Mouse (Mus musculus): ENCODE results near the gene Tubd1. TPM values are rescaled to one million over a fixed set of nuclear protein-coding genes. Genes with fewer than 3 reads are reported as not detected.
A peak's percentile ranks its signal among the peaks of the same experiment; 100 is the strongest.

The Tubd1 gene
- total RNA-seq, 2 experiments from 2014 or later: 9.4 to 15.0 TPM

GRCm38 (mm10) chr11:86596976-86597375, 52.2 kb downstream of the Tubd1 start:
- no peak for ATAC-seq (replicated peaks; ENCODE audit: poor library complexity)

- no peak for ATAC-seq (replicated peaks; ENCODE audit: poor library complexity)
Measured at GRCm38 (mm10) chr11:86598154-86598553, 53.4 kb downstream of the Tubd1 start.

DNA sequence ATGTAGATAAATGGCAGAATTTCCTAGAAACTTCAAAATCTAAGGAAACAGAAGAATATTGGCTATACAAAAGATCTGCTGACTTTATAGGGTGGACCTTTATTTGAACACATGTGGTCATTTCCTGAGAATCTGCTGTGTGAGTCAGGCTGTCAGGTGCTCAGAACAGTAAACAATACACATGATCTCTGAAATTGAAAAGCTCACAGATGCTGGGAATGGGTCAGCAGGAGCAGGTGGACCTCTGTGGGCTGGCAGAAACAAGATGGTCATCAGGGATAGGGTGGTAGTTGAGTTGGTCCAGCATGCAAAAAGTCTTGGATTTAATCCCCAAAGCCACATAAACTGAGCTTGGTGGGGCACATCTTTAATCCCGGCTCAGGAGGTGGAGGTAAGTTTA, 53.8 kb downstream of the Tubd1 start:
- ATAC-seq (replicated peaks; ENCODE audit: poor library complexity): no peak

- no peak for ATAC-seq (replicated peaks; ENCODE audit: poor library complexity)
Measured at GRCm38 (mm10) chr11:86599378-86600208, 54.8 kb downstream of the Tubd1 start.

DNA sequence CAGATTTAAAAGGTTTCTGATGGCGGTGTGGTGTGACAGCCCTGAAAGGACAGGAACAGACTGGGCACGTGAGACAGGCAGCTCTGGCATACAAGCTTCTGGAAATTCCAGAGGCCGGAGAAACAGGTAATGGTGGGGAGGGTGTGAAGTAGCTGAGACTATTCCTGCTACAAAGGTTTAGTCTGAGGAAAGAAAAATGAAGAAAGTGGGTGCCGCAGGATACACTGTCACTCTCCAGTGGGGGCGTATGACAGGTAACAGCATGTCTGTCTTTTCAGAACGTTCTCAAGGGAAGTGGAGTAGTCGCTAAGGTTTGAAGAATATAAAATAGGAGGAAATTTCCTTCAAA, 55.4 kb downstream of the Tubd1 start:
- ATAC-seq (replicated peaks; ENCODE audit: poor library complexity): no peak

- ATAC-seq (replicated peaks; ENCODE audit: poor library complexity): no peak
Measured at GRCm38 (mm10) chr11:86602116-86602515, 57.3 kb downstream of the Tubd1 start.

- peak; percentile 80 for ATAC-seq (replicated peaks; ENCODE audit: poor library complexity)
Measured at GRCm38 (mm10) chr11:86603719-86604118, 58.9 kb downstream of the Tubd1 start.

GRCm38 (mm10) chr11:86604289-86604688, 59.5 kb downstream of the Tubd1 start:
- ATAC-seq (replicated peaks; ENCODE audit: poor library complexity): no peak

DNA sequence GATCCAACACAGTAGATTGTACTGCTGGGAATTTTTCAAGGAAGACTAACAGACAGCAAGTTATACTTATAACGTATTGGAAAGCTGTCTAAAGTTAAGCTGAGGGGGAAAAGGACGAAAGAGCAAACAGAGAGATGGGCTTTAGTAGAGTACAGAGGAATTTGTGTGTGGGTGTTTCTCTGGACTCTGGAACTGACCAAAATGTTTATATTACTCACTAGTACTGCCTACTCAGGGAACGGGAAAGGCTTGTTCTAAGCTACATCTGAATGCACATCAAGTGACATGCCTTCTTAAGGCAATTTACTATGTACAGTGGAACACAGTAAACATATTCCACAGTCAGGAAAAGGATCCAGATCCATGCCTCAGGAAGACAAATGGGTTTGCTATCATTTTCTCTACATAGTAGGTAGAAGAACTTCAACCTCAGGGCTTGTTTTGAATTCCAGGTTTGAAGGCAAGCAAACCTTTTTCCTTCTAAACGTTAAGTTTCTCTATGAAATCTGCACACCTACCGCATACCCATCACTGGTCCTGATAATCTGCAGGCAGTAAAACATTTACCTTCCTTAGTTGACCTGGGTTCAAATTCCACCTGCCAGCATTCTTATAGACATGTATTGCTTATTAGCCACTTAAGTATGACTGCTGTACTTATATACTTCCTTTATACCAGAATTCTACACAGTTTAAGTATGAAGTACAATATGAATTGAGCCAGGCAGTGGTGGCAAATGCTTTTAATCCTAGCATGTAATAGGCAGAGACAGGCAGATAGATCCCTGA, 60.1 kb downstream of the Tubd1 start:
- no peak for ATAC-seq (replicated peaks; ENCODE audit: poor library complexity)

DNA sequence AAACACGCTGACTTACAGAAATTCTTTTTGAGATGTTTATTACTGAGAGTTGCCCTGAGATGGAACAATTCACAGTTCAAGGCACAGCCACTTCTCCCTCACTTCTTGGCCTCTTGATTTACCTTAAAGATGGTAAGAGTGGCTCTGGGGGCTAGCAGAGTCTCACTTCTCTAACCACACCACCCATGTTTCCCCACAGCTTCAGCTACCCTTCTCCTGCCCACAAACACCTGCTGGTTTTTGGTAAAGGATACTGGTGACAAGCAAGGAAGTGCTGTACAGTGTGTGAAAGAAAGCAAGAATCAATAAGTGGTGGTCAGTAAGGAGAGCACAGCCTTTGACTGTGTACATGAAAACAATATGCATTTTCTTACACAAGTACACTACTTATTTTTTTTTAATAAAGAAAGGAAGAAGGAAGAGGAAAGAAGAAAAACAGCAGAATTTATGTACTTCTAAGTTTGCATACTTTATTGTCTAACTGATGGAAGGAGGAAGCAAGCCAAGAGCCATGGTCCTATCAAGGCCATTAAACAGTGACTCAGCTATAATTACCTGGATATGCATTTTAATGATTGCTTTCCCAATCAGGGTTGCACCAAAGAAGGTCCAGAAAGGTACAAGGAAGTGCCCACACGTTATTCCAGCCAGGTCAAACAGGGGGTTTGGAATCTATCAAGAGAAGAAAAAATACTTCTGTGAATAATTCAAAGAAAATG, 62.0 kb downstream of the Tubd1 start:
- peak; percentile 36; the same call in 1 of the 2 replicates for ATAC-seq (replicated peaks; ENCODE audit: poor library complexity)

- no peak for ATAC-seq (replicated peaks; ENCODE audit: poor library complexity)
Measured at GRCm38 (mm10) chr11:86607808-86608350, 63.1 kb downstream of the Tubd1 start.

DNA sequence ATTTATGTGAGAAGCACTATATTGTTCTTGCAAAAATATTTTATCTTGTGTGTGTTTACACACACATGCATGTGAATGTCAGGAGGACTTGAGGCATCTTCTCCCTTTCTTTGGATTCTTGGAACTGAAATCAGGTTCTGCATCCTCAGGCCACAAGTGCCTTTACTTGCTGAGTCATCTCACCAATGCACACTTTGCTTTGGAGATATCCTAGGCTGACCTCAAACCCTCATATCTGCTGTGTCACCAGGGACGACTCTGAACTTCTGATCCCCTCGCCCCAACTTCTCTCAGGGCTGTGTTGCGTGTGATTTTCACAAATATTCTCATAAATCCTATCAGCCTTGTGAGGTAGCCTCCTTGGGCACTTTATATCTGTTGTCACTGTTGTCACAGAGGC, 65.4 kb downstream of the Tubd1 start:
- ATAC-seq (replicated peaks; ENCODE audit: poor library complexity): peak; percentile 73

GRCm38 (mm10) chr11:86611991-86612390, 67.2 kb downstream of the Tubd1 start:
- ATAC-seq (replicated peaks; ENCODE audit: poor library complexity): no peak

DNA sequence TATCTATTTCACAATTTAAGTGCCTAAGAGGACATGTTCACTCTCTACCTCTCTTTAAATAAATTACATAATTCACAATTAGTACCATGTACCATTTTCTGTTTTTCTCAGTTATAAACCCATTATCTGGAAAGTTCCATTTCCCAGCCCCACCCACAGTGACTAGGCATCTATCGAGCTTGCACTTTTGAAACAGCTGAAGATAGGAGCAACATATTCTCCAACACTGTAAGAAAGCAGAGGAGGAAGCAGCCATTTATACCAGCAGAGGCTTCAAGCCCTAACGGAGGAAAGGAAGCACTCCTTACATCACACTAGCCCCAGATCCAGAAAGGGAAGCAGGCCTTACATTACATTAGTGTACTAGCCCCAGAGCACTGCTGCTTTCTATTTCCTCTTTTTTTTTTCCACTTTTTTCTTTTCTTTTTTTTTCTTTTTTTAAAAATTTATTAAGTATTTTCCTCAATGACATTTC, 69.3 kb downstream of the Tubd1 start:
- ATAC-seq (replicated peaks; ENCODE audit: poor library complexity): peak; percentile 95

GRCm38 (mm10) chr11:86614607-86615006, 69.8 kb downstream of the Tubd1 start:
- no peak for ATAC-seq (replicated peaks; ENCODE audit: poor library complexity)

Other genes with a start within 250 kb of the Tubd1 start
- 52.0 and 54.5 TPM in 2 replicates for gene Med13, start 187.4 kb upstream of the Tubd1 start, total RNA-seq (2015)
- gene Med13, start 187.4 kb upstream of the Tubd1 start, total RNA-seq (2017): 46.1 and 47.8 TPM in 2 replicates
- gene Rnft1, start 60.3 kb upstream of the Tubd1 start, total RNA-seq (2015): 13.6 and 16.9 TPM in 2 replicates
- gene Rnft1, start 60.3 kb upstream of the Tubd1 start, total RNA-seq (2017): 14.7 and 17.2 TPM in 2 replicates
- 44.3 and 53.2 TPM in 2 replicates for gene Rps6kb1, start 186 bp upstream of the Tubd1 start, total RNA-seq (2015)
- 34.1 and 48.6 TPM in 2 replicates for gene Rps6kb1, start 186 bp upstream of the Tubd1 start, total RNA-seq (2017)
- 135 and 167 TPM in 2 replicates for gene Vmp1, start 138.8 kb downstream of the Tubd1 start, total RNA-seq (2015)
- gene Vmp1, start 138.8 kb downstream of the Tubd1 start, total RNA-seq (2017): 94.0 and 120 TPM in 2 replicates
- gene Ptrh2, start 139.0 kb downstream of the Tubd1 start, total RNA-seq (2015): 22.5 and 23.3 TPM in 2 replicates
- 26.1 and 27.1 TPM in 2 replicates for gene Ptrh2, start 139.0 kb downstream of the Tubd1 start, total RNA-seq (2017)
- gene Cltc, start 212.6 kb downstream of the Tubd1 start, total RNA-seq (2015): 255 and 258 TPM in 2 replicates
- 139 and 142 TPM in 2 replicates for gene Cltc, start 212.6 kb downstream of the Tubd1 start, total RNA-seq (2017)

Data from megakaryocyte progenitor cell, adult 5-6 weeks (primary cell).